In genomic region chr19:43614341-43615073, GRCm38 (mm10) we compare ENCODE assay signal across 7 mouse cellular contexts. TPM values are rescaled to one million over a fixed set of nuclear protein-coding genes. Genes with fewer than 3 reads are reported as not detected.
DNase-seq lines count a peak whose midpoint lies in the region; ATAC-seq and TF ChIP-seq lines count a peak whose summit lies in the region.

No protein-coding gene starts in this region.

- TF ChIP-seq RAD21 in CH12.LX (IDR thresholded peaks at IDR 0.05; ENCODE audit: low read depth, low read length), result no peak

- DNase-seq in CD4-positive helper T cell, adult 2 months (ENCODE audit: low read depth, low spot score), result peak; percentile 54
- DNase-seq in CH12.LX (ENCODE audit: extremely low read depth), result no peak
- DNase-seq in forebrain, postnatal 0 days, result peak; percentile 58
- no peak for DNase-seq in liver, embryonic 11.5 days (ENCODE audit: low spot score)
- DNase-seq in urinary bladder, postnatal 25 days (ENCODE audit: low spot score), result no peak

- H3K9ac ChIP-seq in CH12.LX (ENCODE audit: insufficient read depth, low read depth), result no peak overlapping the region
- H3K9ac ChIP-seq in forebrain, postnatal 0 days, result peak overlapping the region; percentile 31; the same call in 1 of the 2 replicates
- no peak overlapping the region for H3K9ac ChIP-seq in liver, embryonic 11.5 days (ENCODE audit: low read depth, low read length)
- H3K9ac ChIP-seq in stomach, embryonic 15.5 days, result no peak overlapping the region

- WGBS in forebrain, postnatal 0 days, result 2% methylated on average over 91 of the region's 92 CpGs
- under 1% methylated on average over 75 of the region's 92 CpGs for WGBS in liver, embryonic 11.5 days
- WGBS in stomach, embryonic 15.5 days, result under 1% methylated on average over 92 of the region's 92 CpGs

- peak overlapping the region in 1 of 3 experiments; percentile 35 for H3K4me3 ChIP-seq in CH12.LX (replicated peaks in 1 of 3; ENCODE audit: low read depth in 2 of 3, low read length in 2 of 3, poor library complexity in 1 of 3)
- peak overlapping the region; percentile 38 for H3K4me3 ChIP-seq in forebrain, postnatal 0 days (ENCODE audit: low read depth, low read length)
- peak overlapping the region; percentile 29 for H3K4me3 ChIP-seq in liver, embryonic 11.5 days (ENCODE audit: low read depth, low read length)
- peak overlapping the region; percentile 41 for H3K4me3 ChIP-seq in stomach, embryonic 15.5 days (replicated peaks)

- in situ Hi-C loops in CH12.LX (cut with MboI; ENCODE audit: low pct_ligation_motif_present, low pct_unique_long_range_greater_than_20kb, low sequenced_read_pairs), result no loop called here

- no peak for TF ChIP-seq POLR2A in CH12.LX (IDR thresholded peaks at IDR 0.05; ENCODE audit: low read depth, low read length)

- H3K79me2 ChIP-seq in CH12.LX (replicated peaks; ENCODE audit: control insufficient read depth, extremely low read depth, insufficient read depth, poor library complexity, severe bottlenecking), result no peaks in the 10 kb centered on the region

- peak; percentile 40; the same call in 1 of the 2 replicates for ATAC-seq in forebrain, postnatal 0 days
- ATAC-seq in liver, embryonic 11.5 days (replicated peaks; ENCODE audit: low FRiP score), result no peak
- no peak for ATAC-seq in stomach, embryonic 15.5 days (ENCODE audit: insufficient read depth, low FRiP score, low read depth)
- ATAC-seq in erythroblast, adult 5-6 weeks (replicated peaks; ENCODE audit: low FRiP score, poor library complexity, severe bottlenecking), result no peak

- TF ChIP-seq CTCF in CH12.LX (conservative IDR thresholded peaks at IDR 0.05 in 1 of 2, IDR thresholded peaks at IDR 0.05 in 1 of 2; ENCODE audit: low read depth in 2 of 2, low read length in 2 of 2), result no peak
- peak; percentile 35 for TF ChIP-seq CTCF in forebrain, postnatal 0 days (IDR thresholded peaks at IDR 0.05; ENCODE audit: low read depth)

- TF ChIP-seq EP300 in CH12.LX (IDR thresholded peaks at IDR 0.05; ENCODE audit: low read length), result no peak

- no peaks in the 10 kb centered on the region for H3K36me3 ChIP-seq in CH12.LX (replicated peaks in 1 of 2; ENCODE audit: control insufficient read depth in 1 of 2, insufficient read depth in 1 of 2, low read length in 1 of 2)
- no peaks in the 10 kb centered on the region for H3K36me3 ChIP-seq in forebrain, postnatal 0 days (ENCODE audit: insufficient read depth)
- H3K36me3 ChIP-seq in liver, embryonic 11.5 days (ENCODE audit: control insufficient read depth, insufficient read depth, low read length), result no peaks in the 10 kb centered on the region
- H3K36me3 ChIP-seq in stomach, embryonic 15.5 days, result no peaks in the 10 kb centered on the region

- H3K27ac ChIP-seq in CH12.LX (ENCODE audit: insufficient read depth, low read depth), result no peak overlapping the region
- H3K27ac ChIP-seq in forebrain, postnatal 0 days (ENCODE audit: low read depth, low read length), result peak overlapping the region; percentile 15; the same call in 1 of the 2 replicates
- H3K27ac ChIP-seq in liver, embryonic 11.5 days (ENCODE audit: low read depth, low read length), result no peak overlapping the region
- H3K27ac ChIP-seq in stomach, embryonic 15.5 days, result no peak overlapping the region

- H3K4me1 ChIP-seq in CH12.LX (ENCODE audit: control insufficient read depth in 1 of 2, insufficient read depth in 2 of 2), result peaks cover 0 to 9% of the 10 kb centered on the region in 2 experiments; a peak in 2 of 4 replicates
- peaks cover 3% of the 10 kb centered on the region; the same call in 1 of the 2 replicates for H3K4me1 ChIP-seq in forebrain, postnatal 0 days (ENCODE audit: insufficient read depth)
- H3K4me1 ChIP-seq in liver, embryonic 11.5 days (replicated peaks; ENCODE audit: control insufficient read depth, insufficient read depth, low read length), result peaks cover 5% of the 10 kb centered on the region; the same call in 1 of the 2 replicates
- peaks cover 24% of the 10 kb centered on the region for H3K4me1 ChIP-seq in stomach, embryonic 15.5 days

- dilution Hi-C loops in CH12.LX (cut with MboI; ENCODE audit: extremely low pct_ligation_motif_present, extremely low pct_unique_long_range_greater_than_20kb, low sequenced_read_pairs), result no loop called here

- peaks cover 23% of the 10 kb centered on the region for H3K27me3 ChIP-seq in CH12.LX (replicated peaks)
- H3K27me3 ChIP-seq in forebrain, postnatal 0 days (ENCODE audit: insufficient read depth, low read length), result peaks cover 59% of the 10 kb centered on the region
- peaks cover 100% of the 10 kb centered on the region for H3K27me3 ChIP-seq in liver, embryonic 11.5 days (replicated peaks; ENCODE audit: control insufficient read depth, insufficient read depth, low read length)
- H3K27me3 ChIP-seq in stomach, embryonic 15.5 days (replicated peaks), result peaks cover 88% of the 10 kb centered on the region

- peaks cover 21% of the 10 kb centered on the region for H3K9me3 ChIP-seq in CH12.LX (replicated peaks; ENCODE audit: low read length)
- no peaks in the 10 kb centered on the region for H3K9me3 ChIP-seq in forebrain, postnatal 0 days (ENCODE audit: low read length)
- no peaks in the 10 kb centered on the region for H3K9me3 ChIP-seq in liver, embryonic 11.5 days (ENCODE audit: control insufficient read depth, low read length)
- H3K9me3 ChIP-seq in stomach, embryonic 15.5 days, result no peaks in the 10 kb centered on the region

- H3K4me2 ChIP-seq in CH12.LX (ENCODE audit: insufficient read depth, low read depth, poor library complexity, severe bottlenecking), result peak overlapping the region; percentile 21; the same call in 1 of the 2 replicates
- H3K4me2 ChIP-seq in forebrain, postnatal 0 days (ENCODE audit: low read depth), result peak overlapping the region; percentile 49
- peak overlapping the region; percentile 47 for H3K4me2 ChIP-seq in liver, embryonic 11.5 days
- H3K4me2 ChIP-seq in stomach, embryonic 15.5 days, result peak overlapping the region; percentile 52

TF ChIP-seq in CH12.LX, 34 proteins besides CTCF, POLR2A, EP300 and RAD21:
- TF ChIP-seq UBTF (IDR thresholded peaks at IDR 0.05; ENCODE audit: low read depth, low read length) (peak; percentile 66; the same call in 1 of the 2 replicates), NRF1 (IDR thresholded peaks at IDR 0.05; ENCODE audit: low read depth, low read length) (no peak)

RNA-seq across cellular contexts. Expression of gene Nkx2-3, which starts 2.4 kb away (rescaled TPM):
- total RNA-seq in CH12.LX (2012; rRNA removed) (not detected in 2 replicates), CH12.LX (2014; rRNA removed) (not detected in 2 replicates)
- 0.15 TPM in 1 of 2 replicates, not detected in the other for polyA plus RNA-seq in CH12.LX (2012; ENCODE audit: insufficient read length, low read depth)
- total RNA-seq in forebrain, postnatal 0 days (2014; rRNA removed), result 0.67 and 0.92 TPM in 2 replicates
- polyA plus RNA-seq in forebrain, postnatal 0 days (2015; fragmentation: Nextera tagmentation; extraction: Ambion mirVana), result 1.1 and 1.6 TPM in 2 replicates
- 1.2 and 2.3 TPM in 2 replicates for polyA plus RNA-seq in liver, embryonic 11.5 days (2014; fragmentation: Nextera tagmentation; extraction: Ambion mirVana)
- 26.3 and 31.4 TPM in 2 replicates for polyA plus RNA-seq in stomach, embryonic 15.5 days (2015; fragmentation: Nextera tagmentation; extraction: Ambion mirVana)
- 1.7 TPM in 1 of 2 replicates, not detected in the other for total RNA-seq in erythroblast, adult 5-6 weeks (2015; ENCODE audit: low replicate concordance)
- not detected in 2 replicates for total RNA-seq in erythroblast, adult 5-6 weeks (2017; ENCODE audit: low replicate concordance)

Comparison
In these comparisons a context has a peak if more than half of its experiments do, and no peak if none do; other contexts are left out.
1. DNase-seq: peak in CD4-positive helper T cell, adult 2 months (single experiment) and forebrain, postnatal 0 days (single experiment); none in CH12.LX (single experiment), liver, embryonic 11.5 days (single experiment) and urinary bladder, postnatal 25 days (single experiment).
2. Peak in every context shown above with its lines, with median percentiles within 50 percentile points of each other: H3K4me2 ChIP-seq.